Comparison of ENCODE assay signal across 11 mouse cellular contexts in genomic region chr2:128806561-128806960, GRCm38 (mm10). TPM values are rescaled to one million over a fixed set of nuclear protein-coding genes. Genes with fewer than 3 reads are reported as not detected.
DNase-seq lines count a peak whose midpoint lies in the region; ATAC-seq lines count a peak whose summit lies in the region.
"Had no signal": no experiment of that assay in that cellular context is flagged by ENCODE, and none has a peak within 500 bp of the region (broad histone marks: within the 10 kb centered on the region; RNA-seq: fewer than 3 reads in every experiment).

No protein-coding gene starts in this region.

- no peak overlapping the region for H3K4me3 ChIP-seq in kidney, embryonic 15.5 days (replicated peaks)
- H3K4me3 ChIP-seq in neural tube, embryonic 15.5 days (replicated peaks) = no peak overlapping the region
- H3K4me3 ChIP-seq: midbrain, embryonic 10.5 days had no signal

- no peaks in the 10 kb centered on the region for H3K4me1 ChIP-seq in kidney, embryonic 15.5 days
- no peaks in the 10 kb centered on the region for H3K4me1 ChIP-seq in neural tube, embryonic 15.5 days
- H3K4me1 ChIP-seq: midbrain, embryonic 10.5 days had no signal

- H3K36me3 ChIP-seq in kidney, embryonic 15.5 days = peaks cover 12% of the 10 kb centered on the region
- no peaks in the 10 kb centered on the region for H3K36me3 ChIP-seq in neural tube, embryonic 15.5 days

- no peak overlapping the region for H3K9ac ChIP-seq in kidney, embryonic 15.5 days
- H3K9ac ChIP-seq in neural tube, embryonic 15.5 days (replicated peaks) = no peak overlapping the region

- peak; percentile 20 for DNase-seq in kidney, adult 11 months
- peak; percentile 18 for DNase-seq in right cerebral cortex, adult 18-20 months
- no peak for DNase-seq in right cerebral cortex, postnatal 25 days
- peak; percentile 34 to 66 for DNase-seq in kidney, postnatal 25 days
- DNase-seq in telencephalon, adult 2 months (ENCODE audit: low read depth, low spot score) = peak; percentile 62
- DNase-seq in natural killer cell, adult 2 months (ENCODE audit: low spot score in 2 of 2) = no peak
- DNase-seq: adrenal gland, postnatal 10 days; cerebellum, postnatal 36 days had no signal

- no peak overlapping the region for H3K27ac ChIP-seq in kidney, embryonic 15.5 days
- no peak overlapping the region for H3K27ac ChIP-seq in neural tube, embryonic 15.5 days (replicated peaks)
- H3K27ac ChIP-seq: midbrain, embryonic 10.5 days had no signal

- no peak for ATAC-seq in kidney, embryonic 15.5 days (replicated peaks; ENCODE audit: low FRiP score)
- no peak for ATAC-seq in neural tube, embryonic 15.5 days (ENCODE audit: low FRiP score)

- no peaks in the 10 kb centered on the region for H3K9me3 ChIP-seq in kidney, embryonic 15.5 days (replicated peaks)
- no peaks in the 10 kb centered on the region for H3K9me3 ChIP-seq in neural tube, embryonic 15.5 days (replicated peaks)
- H3K9me3 ChIP-seq: midbrain, embryonic 10.5 days had no signal

- H3K27me3 ChIP-seq in kidney, embryonic 15.5 days = no peaks in the 10 kb centered on the region
- H3K27me3 ChIP-seq in neural tube, embryonic 15.5 days (replicated peaks) = no peaks in the 10 kb centered on the region

- WGBS in kidney, embryonic 15.5 days = 50% methylated on average over 8 of the region's 8 CpGs
- WGBS in neural tube, embryonic 15.5 days = 80% methylated on average over 8 of the region's 8 CpGs

- no peak overlapping the region for H3K4me2 ChIP-seq in kidney, embryonic 15.5 days
- H3K4me2 ChIP-seq in neural tube, embryonic 15.5 days = no peak overlapping the region

RNA-seq across cellular contexts. Expression of gene Tmem87b, which starts 11.4 kb away (rescaled TPM):
- 32.3 and 32.6 TPM in 2 replicates for polyA plus RNA-seq in kidney, embryonic 15.5 days (2015; fragmentation: Nextera tagmentation; extraction: Ambion mirVana)
- polyA plus RNA-seq in neural tube, embryonic 15.5 days (2015; fragmentation: Nextera tagmentation; extraction: Ambion mirVana) = 37.4 and 37.6 TPM in 2 replicates

RNA-seq across cellular contexts. Expression of gene Fbln7, which starts 56.2 kb away (rescaled TPM):
- 5.1 and 6.2 TPM in 2 replicates for polyA plus RNA-seq in kidney, embryonic 15.5 days (2015; fragmentation: Nextera tagmentation; extraction: Ambion mirVana)
- 3.4 and 4.2 TPM in 2 replicates for polyA plus RNA-seq in neural tube, embryonic 15.5 days (2015; fragmentation: Nextera tagmentation; extraction: Ambion mirVana)

Comparison
In these comparisons a context has a peak if more than half of its experiments do, and no peak if none do; other contexts are left out.
1. DNase-seq: peak in kidney, adult 11 months (single experiment), right cerebral cortex, adult 18-20 months (single experiment), kidney, postnatal 25 days (2 of 2) and telencephalon, adult 2 months (single experiment); none in right cerebral cortex, postnatal 25 days (single experiment) and natural killer cell, adult 2 months (0 of 2).